Mouse (Mus musculus): ENCODE results near the gene Psma1. TPM values are rescaled to one million over a fixed set of nuclear protein-coding genes. Genes with fewer than 3 reads are reported as not detected.

Psma1 gene
- 450 and 469 TPM in 2 replicates for polyA plus RNA-seq (2014; fragmentation: Nextera tagmentation; extraction: Ambion mirVana)

- H3K9ac ChIP-seq (ENCODE audit: low read length) = peak within 1 kb of the TSS; percentile 93
- H3K4me1 ChIP-seq (ENCODE audit: control insufficient read depth, insufficient read depth, low read length) = no peaks in the 10 kb centered on the region; the same call in 1 of the 2 replicates
- H3K27me3 ChIP-seq (replicated peaks; ENCODE audit: control insufficient read depth, insufficient read depth, low read length) = no peaks in the 10 kb centered on the region
- peak; percentile 94 for ATAC-seq
- peak; percentile 99 for DNase-seq (ENCODE audit: low spot score)
- WGBS = under 1% methylated on average over 39 of the region's 39 CpGs
- H3K4me3 ChIP-seq (ENCODE audit: low read depth, low read length) = peak within 1 kb of the TSS; percentile 93
- peak within 1 kb of the TSS; percentile 67 for H3K4me2 ChIP-seq (ENCODE audit: low read length)
- no peaks in the 10 kb centered on the region for H3K9me3 ChIP-seq (replicated peaks; ENCODE audit: control insufficient read depth, low read length)
- peaks cover 27% of the 10 kb centered on the region for H3K36me3 ChIP-seq (ENCODE audit: control insufficient read depth, insufficient read depth, low read length)
- 0 out of 2 replicates have a peak within 1 kb of the TSS, but pooled peaks have one; percentile 5 for H3K27ac ChIP-seq (ENCODE audit: low read depth, low read length)
Measured at GRCm38 (mm10) chr7:114276005-114276752, at the start of gene Psma1. Gene Psma1, minus strand, starts transcription at chr7:114276118.

DNA sequence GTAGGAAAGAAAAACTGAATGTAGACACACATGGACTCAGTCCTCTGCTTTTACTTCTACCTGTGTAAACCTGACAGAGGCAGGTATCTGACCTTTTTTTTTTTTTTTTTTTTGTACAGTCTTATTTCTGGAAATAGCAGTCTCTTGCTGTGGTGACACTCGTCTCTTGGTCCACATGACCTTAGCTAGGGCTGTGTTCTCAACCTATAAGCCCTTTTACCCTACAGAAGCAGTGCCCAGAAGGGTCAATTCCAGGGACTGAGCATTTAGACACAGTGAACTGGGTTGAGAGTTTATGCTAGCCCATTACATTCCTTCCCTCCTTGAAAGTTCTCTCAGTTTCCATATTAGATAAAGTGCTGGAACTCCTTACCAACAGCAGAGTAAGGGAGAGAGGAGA lies 47.6 kb upstream of the Psma1 start:
- no peak overlapping the region for H3K4me2 ChIP-seq (ENCODE audit: low read length)
- no peaks in the 10 kb centered on the region for H3K36me3 ChIP-seq (ENCODE audit: control insufficient read depth, insufficient read depth, low read length)
- no peaks in the 10 kb centered on the region for H3K9me3 ChIP-seq (replicated peaks; ENCODE audit: control insufficient read depth, low read length)
- ATAC-seq (no peak), DNase-seq (ENCODE audit: low spot score) (no peak)
- no peak overlapping the region for H3K27ac ChIP-seq (ENCODE audit: low read depth, low read length)
- 67% methylated on average over 1 of the region's 1 CpGs for WGBS
- H3K4me1 ChIP-seq (ENCODE audit: control insufficient read depth, insufficient read depth, low read length) = peaks cover 4% of the 10 kb centered on the region; the same call in 1 of the 2 replicates
- no peaks in the 10 kb centered on the region for H3K27me3 ChIP-seq (replicated peaks; ENCODE audit: control insufficient read depth, insufficient read depth, low read length)
- no peak overlapping the region for H3K9ac ChIP-seq (ENCODE audit: low read length)
- no peak overlapping the region for H3K4me3 ChIP-seq (ENCODE audit: low read depth, low read length)

GRCm38 (mm10) chr7:114322531-114323441 lies 46.9 kb upstream of the Psma1 start:
- whole genome bisulfite sequencing = 73% methylated on average over 9 of the region's 9 CpGs
- DNase-seq (ENCODE audit: low spot score) (no peak), ATAC-seq (peak; percentile 12; the same call in 1 of the 2 replicates)
- H3K4me1 ChIP-seq (ENCODE audit: control insufficient read depth, insufficient read depth, low read length) = peaks cover 4% of the 10 kb centered on the region; the same call in 1 of the 2 replicates
- H3K4me3 ChIP-seq (ENCODE audit: low read depth, low read length) = no peak overlapping the region
- H3K36me3 ChIP-seq (ENCODE audit: control insufficient read depth, insufficient read depth, low read length) = no peaks in the 10 kb centered on the region
- H3K4me2 ChIP-seq (ENCODE audit: low read length) = no peak overlapping the region
- no peaks in the 10 kb centered on the region for H3K27me3 ChIP-seq (replicated peaks; ENCODE audit: control insufficient read depth, insufficient read depth, low read length)
- no peaks in the 10 kb centered on the region for H3K9me3 ChIP-seq (replicated peaks; ENCODE audit: control insufficient read depth, low read length)
- no peak overlapping the region for H3K9ac ChIP-seq (ENCODE audit: low read length)
- peak overlapping the region; percentile 3; the same call in 1 of the 2 replicates for H3K27ac ChIP-seq (ENCODE audit: low read depth, low read length)

GRCm38 (mm10) chr7:114321694-114322372 lies 45.9 kb upstream of the Psma1 start:
- ATAC-seq (peak; percentile 87), DNase-seq (ENCODE audit: low spot score) (peak; percentile 82)
- H3K36me3 ChIP-seq (ENCODE audit: control insufficient read depth, insufficient read depth, low read length) = no peaks in the 10 kb centered on the region
- no peak overlapping the region; the same call in 1 of the 2 replicates for H3K27ac ChIP-seq (ENCODE audit: low read depth, low read length)
- H3K4me3 ChIP-seq (ENCODE audit: low read depth, low read length) = no peak overlapping the region
- H3K9me3 ChIP-seq (replicated peaks; ENCODE audit: control insufficient read depth, low read length) = no peaks in the 10 kb centered on the region
- 31% methylated on average over 5 of the region's 5 CpGs for WGBS
- H3K4me1 ChIP-seq (ENCODE audit: control insufficient read depth, insufficient read depth, low read length) = peaks cover 10% of the 10 kb centered on the region; the same call in 1 of the 2 replicates
- H3K4me2 ChIP-seq (ENCODE audit: low read length) = peak overlapping the region; percentile 12; the same call in 1 of the 2 replicates
- H3K27me3 ChIP-seq (replicated peaks; ENCODE audit: control insufficient read depth, insufficient read depth, low read length) = no peaks in the 10 kb centered on the region
- H3K9ac ChIP-seq (ENCODE audit: low read length) = no peak overlapping the region

- no peaks in the 10 kb centered on the region for H3K9me3 ChIP-seq (replicated peaks; ENCODE audit: control insufficient read depth, low read length)
- ATAC-seq = no peak
- H3K9ac ChIP-seq (ENCODE audit: low read length) = no peak overlapping the region
- H3K27ac ChIP-seq (ENCODE audit: low read depth, low read length) = no peak overlapping the region
- 83% methylated on average over 4 of the region's 4 CpGs for WGBS
- H3K36me3 ChIP-seq (ENCODE audit: control insufficient read depth, insufficient read depth, low read length) = no peaks in the 10 kb centered on the region
- H3K4me2 ChIP-seq (ENCODE audit: low read length) = no peak overlapping the region
- DNase-seq (ENCODE audit: low spot score) = no peak
- H3K4me3 ChIP-seq (ENCODE audit: low read depth, low read length) = no peak overlapping the region
- peaks cover 15% of the 10 kb centered on the region; the same call in 1 of the 2 replicates for H3K4me1 ChIP-seq (ENCODE audit: control insufficient read depth, insufficient read depth, low read length)
- H3K27me3 ChIP-seq (replicated peaks; ENCODE audit: control insufficient read depth, insufficient read depth, low read length) = no peaks in the 10 kb centered on the region
Measured at GRCm38 (mm10) chr7:114317896-114318295, 42.0 kb upstream of the Psma1 start.

DNA sequence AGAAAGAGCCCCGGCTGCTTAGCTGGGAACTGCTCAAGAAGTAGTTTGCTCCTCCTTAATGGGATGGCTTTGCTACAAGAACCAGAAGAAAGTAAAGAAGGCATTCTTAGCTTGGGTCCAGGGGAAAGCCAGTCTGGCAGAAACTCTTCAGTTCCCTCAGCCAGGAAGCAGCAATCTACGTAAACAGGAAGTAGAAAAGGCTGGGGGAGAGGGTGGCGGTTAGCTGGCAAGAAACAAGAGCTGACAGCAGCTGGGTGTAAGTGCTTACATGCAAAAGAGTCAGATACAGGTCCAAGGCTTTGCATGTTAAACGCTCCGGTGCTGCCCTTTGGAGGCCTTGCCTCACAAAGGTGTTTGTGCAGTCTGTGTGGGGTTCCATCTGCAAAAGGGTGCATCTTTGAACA lies 41.5 kb upstream of the Psma1 start:
- H3K4me2 ChIP-seq (ENCODE audit: low read length) = no peak overlapping the region
- 62% methylated on average over 5 of the region's 5 CpGs for WGBS
- H3K9ac ChIP-seq (ENCODE audit: low read length) = no peak overlapping the region
- no peak overlapping the region for H3K27ac ChIP-seq (ENCODE audit: low read depth, low read length)
- no peaks in the 10 kb centered on the region for H3K27me3 ChIP-seq (replicated peaks; ENCODE audit: control insufficient read depth, insufficient read depth, low read length)
- H3K36me3 ChIP-seq (ENCODE audit: control insufficient read depth, insufficient read depth, low read length) = no peaks in the 10 kb centered on the region
- H3K4me1 ChIP-seq (ENCODE audit: control insufficient read depth, insufficient read depth, low read length) = peaks cover 11% of the 10 kb centered on the region; the same call in 1 of the 2 replicates
- H3K9me3 ChIP-seq (replicated peaks; ENCODE audit: control insufficient read depth, low read length) = no peaks in the 10 kb centered on the region
- H3K4me3 ChIP-seq (ENCODE audit: low read depth, low read length) = no peak overlapping the region
- ATAC-seq (no peak), DNase-seq (ENCODE audit: low spot score) (no peak)

DNA sequence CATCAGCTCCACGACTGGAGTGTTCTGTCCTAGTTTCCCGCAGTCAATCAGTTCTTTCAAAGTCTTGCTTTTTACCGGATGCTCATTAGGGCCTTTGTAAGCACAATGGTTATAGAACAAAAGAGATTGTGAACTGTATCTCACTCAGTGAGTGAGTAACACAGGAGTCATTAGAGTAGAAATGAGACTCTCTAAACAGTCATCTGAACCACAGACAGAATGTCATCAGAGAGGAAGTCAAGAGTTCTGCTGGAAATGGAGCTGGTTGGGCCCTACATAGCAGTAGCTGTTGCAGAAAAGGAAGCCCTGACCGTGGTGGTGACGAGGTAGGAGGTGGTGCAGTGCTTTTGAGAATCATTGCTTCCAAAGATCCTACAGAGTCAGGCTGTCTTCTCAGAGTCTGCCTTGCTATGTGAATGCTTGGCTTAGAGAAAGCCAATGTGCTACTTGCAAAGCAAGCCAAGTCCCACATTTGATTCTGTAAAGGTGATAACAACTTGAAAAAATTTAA lies 40.5 kb upstream of the Psma1 start:
- DNase-seq (ENCODE audit: low spot score) (peak; percentile 61), ATAC-seq (peak; percentile 37; the same call in 1 of the 2 replicates)
- Histone ChIP-seq H3K27me3 (replicated peaks; ENCODE audit: control insufficient read depth, insufficient read depth, low read length) (no peaks in the 10 kb centered on the region), H3K4me2 (ENCODE audit: low read length) (no peak overlapping the region), H3K9ac (ENCODE audit: low read length) (no peak overlapping the region), H3K36me3 (ENCODE audit: control insufficient read depth, insufficient read depth, low read length) (no peaks in the 10 kb centered on the region), H3K4me3 (ENCODE audit: low read depth, low read length) (no peak overlapping the region), H3K4me1 (ENCODE audit: control insufficient read depth, insufficient read depth, low read length) (peaks cover 11% of the 10 kb centered on the region; the same call in 1 of the 2 replicates), H3K9me3 (replicated peaks; ENCODE audit: control insufficient read depth, low read length) (no peaks in the 10 kb centered on the region), H3K27ac (ENCODE audit: low read depth, low read length) (no peak overlapping the region; the same call in 1 of the 2 replicates)
- 15% methylated on average over 5 of the region's 5 CpGs for WGBS

GRCm38 (mm10) chr7:114311209-114311608 lies 35.3 kb upstream of the Psma1 start:
- no peaks in the 10 kb centered on the region for H3K36me3 ChIP-seq (ENCODE audit: control insufficient read depth, insufficient read depth, low read length)
- no peaks in the 10 kb centered on the region for H3K9me3 ChIP-seq (replicated peaks; ENCODE audit: control insufficient read depth, low read length)
- H3K9ac ChIP-seq (ENCODE audit: low read length) = no peak overlapping the region
- 63% methylated on average over 5 of the region's 5 CpGs for WGBS
- no peak overlapping the region for H3K27ac ChIP-seq (ENCODE audit: low read depth, low read length)
- H3K4me2 ChIP-seq (ENCODE audit: low read length) = no peak overlapping the region
- H3K4me1 ChIP-seq (ENCODE audit: control insufficient read depth, insufficient read depth, low read length) = no peaks in the 10 kb centered on the region; the same call in 1 of the 2 replicates
- DNase-seq (ENCODE audit: low spot score) (peak; percentile 51), ATAC-seq (peak; percentile 48; the same call in 1 of the 2 replicates)
- H3K27me3 ChIP-seq (replicated peaks; ENCODE audit: control insufficient read depth, insufficient read depth, low read length) = no peaks in the 10 kb centered on the region
- no peak overlapping the region for H3K4me3 ChIP-seq (ENCODE audit: low read depth, low read length)
